Mouse (Mus musculus): ENCODE measurements around the gene Styx. TPM values are rescaled to one million over a fixed set of nuclear protein-coding genes. Genes with fewer than 3 reads are reported as not detected.

Gene Styx
- 2.5 and 9.7 TPM in 2 replicates for polyA plus RNA-seq (2012; rRNA removed; ENCODE audit: low replicate concordance)

GRCm38 (mm10) chr14:45350931-45351859 is at the start of gene Styx:
Gene Styx (plus strand): TSS chr14:45351093.

GRCm38 (mm10) chr14:45318426-45319236 is 32.3 kb upstream of the Styx start, which contains the start of gene Ero1l:
Gene Ero1l (minus strand): TSS chr14:45318771.

GRCm38 (mm10) chr14:45329589-45330181 is 21.2 kb upstream of the Styx start, which contains the start of gene Psmc6:
Gene Psmc6 (plus strand): TSS chr14:45329788.

GRCm38 (mm10) chr14:45404813-45405212 is 53.9 kb downstream of the Styx start, which contains the start of gene Gnpnat1:
Gene Gnpnat1 (minus strand): TSS chr14:45404913.

Other genes starting within 250 kb of the Styx start
- gene Gpr137c, start 131.4 kb upstream of the Styx start, polyA plus RNA-seq (2012; rRNA removed; ENCODE audit: low replicate concordance), result 1.2 and 2.4 TPM in 2 replicates
- 5.7 and 8.5 TPM in 2 replicates for gene Txndc16, start 130.8 kb upstream of the Styx start, polyA plus RNA-seq (2012; rRNA removed; ENCODE audit: low replicate concordance)
- 7.2 and 9.7 TPM in 2 replicates for gene Ero1l, start 32.3 kb upstream of the Styx start, polyA plus RNA-seq (2012; rRNA removed; ENCODE audit: low replicate concordance)
- 30.6 and 43.4 TPM in 2 replicates for gene Psmc6, start 21.3 kb upstream of the Styx start, polyA plus RNA-seq (2012; rRNA removed; ENCODE audit: low replicate concordance)
- gene Gnpnat1, start 53.8 kb downstream of the Styx start, polyA plus RNA-seq (2012; rRNA removed; ENCODE audit: low replicate concordance), result 4.2 and 6.0 TPM in 2 replicates
- 88.2 and 99.0 TPM in 2 replicates for gene Fermt2, start 179.0 kb downstream of the Styx start, polyA plus RNA-seq (2012; rRNA removed; ENCODE audit: low replicate concordance)

Measured in subcutaneous adipose tissue, adult 2 months (tissue).